Mouse (Mus musculus): ENCODE results near the gene Siae. TPM values are rescaled to one million over a fixed set of nuclear protein-coding genes. Genes with fewer than 3 reads are reported as not detected.

Gene Siae
- total and polyA plus RNA-seq, 2 experiments from 2014 or later: 14.9 to 15.8 TPM

GRCm38 (mm10) chr9:37519995-37520394, 35.5 kb upstream of the Siae start:
- H3K4me2 ChIP-seq (ENCODE audit: low read depth, low read length, poor library complexity, severe bottlenecking): no peak overlapping the region
- no peak for TF ChIP-seq CTCF (IDR thresholded peaks at IDR 0.05)
- 97% methylated on average over 2 of the region's 2 CpGs for WGBS
- no peaks in the 10 kb centered on the region for H3K9me3 ChIP-seq (ENCODE audit: low read length)
- H3K9ac ChIP-seq (replicated peaks; ENCODE audit: low read length, poor library complexity, severe bottlenecking): no peak overlapping the region
- H3K4me1 ChIP-seq (ENCODE audit: insufficient read depth, low read length): no peaks in the 10 kb centered on the region
- no peak for ATAC-seq (ENCODE audit: low FRiP score)
- H3K36me3 ChIP-seq (ENCODE audit: insufficient read depth, low read length): peaks cover 9% of the 10 kb centered on the region
- no peak overlapping the region for H3K4me3 ChIP-seq (ENCODE audit: low read depth, low read length)
- no peaks in the 10 kb centered on the region for H3K27me3 ChIP-seq (ENCODE audit: insufficient read depth, low read length)
- no peak for DNase-seq (ENCODE audit: low spot score)
- H3K27ac ChIP-seq (ENCODE audit: low read depth, low read length): no peak overlapping the region

GRCm38 (mm10) chr9:37525461-37525860, 30.0 kb upstream of the Siae start:
- no peaks in the 10 kb centered on the region for H3K9me3 ChIP-seq (ENCODE audit: low read length)
- DNase-seq (ENCODE audit: low spot score) (no peak), ATAC-seq (ENCODE audit: low FRiP score) (no peak)
- 88% methylated on average over 2 of the region's 2 CpGs for WGBS
- peaks cover 13% of the 10 kb centered on the region for H3K36me3 ChIP-seq (ENCODE audit: insufficient read depth, low read length)
- 0 out of 2 replicates have a peak, but pooled peaks cover 8% of the 10 kb centered on the region for H3K4me1 ChIP-seq (ENCODE audit: insufficient read depth, low read length)
- no peak overlapping the region for H3K4me2 ChIP-seq (ENCODE audit: low read depth, low read length, poor library complexity, severe bottlenecking)
- no peak for TF ChIP-seq CTCF (IDR thresholded peaks at IDR 0.05)
- H3K4me3 ChIP-seq (ENCODE audit: low read depth, low read length): no peak overlapping the region
- H3K9ac ChIP-seq (replicated peaks; ENCODE audit: low read length, poor library complexity, severe bottlenecking): no peak overlapping the region
- no peak overlapping the region for H3K27ac ChIP-seq (ENCODE audit: low read depth, low read length)
- H3K27me3 ChIP-seq (ENCODE audit: insufficient read depth, low read length): peaks cover 25% of the 10 kb centered on the region

GRCm38 (mm10) chr9:37526443-37527395, 28.8 kb upstream of the Siae start:
- ATAC-seq (ENCODE audit: low FRiP score): no peak
- WGBS: 29% methylated on average over 21 of the region's 21 CpGs
- Histone ChIP-seq H3K9me3 (ENCODE audit: low read length) (no peaks in the 10 kb centered on the region), H3K4me1 (ENCODE audit: insufficient read depth, low read length) (peaks cover 11% of the 10 kb centered on the region; the same call in 1 of the 2 replicates), H3K27ac (ENCODE audit: low read depth, low read length) (no peak overlapping the region), H3K9ac (replicated peaks; ENCODE audit: low read length, poor library complexity, severe bottlenecking) (no peak overlapping the region), H3K36me3 (ENCODE audit: insufficient read depth, low read length) (peaks cover 13% of the 10 kb centered on the region), H3K27me3 (ENCODE audit: insufficient read depth, low read length) (peaks cover 30% of the 10 kb centered on the region), H3K4me2 (ENCODE audit: low read depth, low read length, poor library complexity, severe bottlenecking) (peak overlapping the region; percentile 15; the same call in 1 of the 2 replicates), H3K4me3 (ENCODE audit: low read depth, low read length) (no peak overlapping the region)
- DNase-seq (ENCODE audit: low spot score): no peak
- peak; percentile 42; the same call in 1 of the 2 replicates for TF ChIP-seq CTCF (IDR thresholded peaks at IDR 0.05)

GRCm38 (mm10) chr9:37527396-37528224, 27.9 kb upstream of the Siae start, which contains the start of gene Esam:
Esam (plus strand) TSS chr9:37528078.
- ATAC-seq (ENCODE audit: low FRiP score): no peak; the same call in 1 of the 2 replicates

GRCm38 (mm10) chr9:37528225-37528970, 27.1 kb upstream of the Siae start:
- Histone ChIP-seq H3K9me3 (ENCODE audit: low read length) (no peaks in the 10 kb centered on the region), H3K4me1 (ENCODE audit: insufficient read depth, low read length) (peaks cover 11% of the 10 kb centered on the region; the same call in 1 of the 2 replicates), H3K27me3 (ENCODE audit: insufficient read depth, low read length) (peaks cover 30% of the 10 kb centered on the region), H3K9ac (replicated peaks; ENCODE audit: low read length, poor library complexity, severe bottlenecking) (no peak overlapping the region), H3K36me3 (ENCODE audit: insufficient read depth, low read length) (peaks cover 9% of the 10 kb centered on the region), H3K4me2 (ENCODE audit: low read depth, low read length, poor library complexity, severe bottlenecking) (no peak overlapping the region), H3K4me3 (ENCODE audit: low read depth, low read length) (peak overlapping the region; percentile 5; the same call in 1 of the 2 replicates), H3K27ac (ENCODE audit: low read depth, low read length) (no peak overlapping the region)
- WGBS: 36% methylated on average over 9 of the region's 9 CpGs
- no peak for TF ChIP-seq CTCF (IDR thresholded peaks at IDR 0.05)
- ATAC-seq (ENCODE audit: low FRiP score) (no peak), DNase-seq (ENCODE audit: low spot score) (no peak)

More at GRCm38 (mm10) chr9:37527396-37528224, 27.9 kb upstream of the Siae start, which contains the start of gene Esam:
- H3K27ac ChIP-seq (ENCODE audit: low read depth, low read length): no peak within 1 kb of the TSS
- 10% methylated on average over 41 of the region's 41 CpGs for WGBS
- no peak for TF ChIP-seq CTCF (IDR thresholded peaks at IDR 0.05)
- H3K4me2 ChIP-seq (ENCODE audit: low read depth, low read length, poor library complexity, severe bottlenecking): peak within 1 kb of the TSS; percentile 79; the same call in 1 of the 2 replicates
- peaks cover 11% of the 10 kb centered on the region; the same call in 1 of the 2 replicates for H3K4me1 ChIP-seq (ENCODE audit: insufficient read depth, low read length)
- no peak for DNase-seq (ENCODE audit: low spot score)
- no peaks in the 10 kb centered on the region for H3K9me3 ChIP-seq (ENCODE audit: low read length)
- H3K36me3 ChIP-seq (ENCODE audit: insufficient read depth, low read length): peaks cover 13% of the 10 kb centered on the region
- H3K9ac ChIP-seq (replicated peaks; ENCODE audit: low read length, poor library complexity, severe bottlenecking): no peak within 1 kb of the TSS
- H3K4me3 ChIP-seq (ENCODE audit: low read depth, low read length): peak within 1 kb of the TSS; percentile 35; the same call in 1 of the 2 replicates
- H3K27me3 ChIP-seq (ENCODE audit: insufficient read depth, low read length): peaks cover 30% of the 10 kb centered on the region

All from midbrain, postnatal 0 days (tissue).